Mouse (Mus musculus) C2C12 (cell line): ENCODE results near the gene Dppa1.
"Not testable (repeated sequence)": the region's sequence is repeated elsewhere in the genome, so short reads cannot be mapped to it uniquely, and the experiment has no call there.

Source experiments
- CTCF ChIP-seq: IDR thresholded peaks from one replicate; pipeline ENCODE4 v1.5.1; 2011; ENCODE audit not compliant: control insufficient read depth, insufficient read depth, insufficient read length
- FOSL1 ChIP-seq: IDR thresholded peaks from one replicate; pipeline ENCODE4 v1.8.0; 2011; ENCODE audit warnings: mild to moderate bottlenecking, low read length; ENCODE audit not compliant: poor library complexity, insufficient read depth, severe bottlenecking
- USF1 ChIP-seq: IDR thresholded peaks from one replicate; pipeline ENCODE4 v1.6.1; 2011; ENCODE audit warnings: low read depth, mild to moderate bottlenecking, control low read depth, moderate library complexity

DNA sequence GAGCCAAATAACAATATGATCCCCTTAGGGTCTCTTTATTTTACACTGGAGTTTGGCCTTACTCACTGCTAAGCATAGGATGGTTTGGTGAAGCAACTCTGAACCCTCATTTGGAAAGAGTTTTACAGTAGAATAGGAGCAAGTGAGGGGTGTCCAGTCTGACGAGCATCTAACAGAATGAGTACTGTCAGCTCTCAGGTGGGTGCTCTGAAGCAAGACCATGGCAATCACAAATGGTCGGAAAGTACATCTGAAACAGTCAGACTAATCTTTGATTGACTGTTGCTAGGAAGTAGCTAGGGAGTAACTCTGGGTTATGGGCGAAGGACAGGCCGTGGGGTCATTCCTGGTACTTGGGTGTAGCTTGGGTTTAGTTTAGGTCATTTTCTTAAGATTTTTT, 6.5 kb upstream of the Dppa1 start:
- not testable (repeated sequence) for TF ChIP-seq CTCF, USF1, FOSL1
